Mouse (Mus musculus): Measurements from ENCODE around the gene Foxd3. TPM values are rescaled to one million over a fixed set of nuclear protein-coding genes. Genes with fewer than 3 reads are reported as not detected.
"Not testable (repeated sequence)": the region's sequence is repeated elsewhere in the genome, so short reads cannot be mapped to it uniquely, and the experiment has no call there.

Foxd3 gene
- polyA plus RNA-seq (2015; fragmentation: Nextera tagmentation; extraction: Ambion mirVana) = 0.05 TPM in 1 of 2 replicates, not detected in the other

DNA sequence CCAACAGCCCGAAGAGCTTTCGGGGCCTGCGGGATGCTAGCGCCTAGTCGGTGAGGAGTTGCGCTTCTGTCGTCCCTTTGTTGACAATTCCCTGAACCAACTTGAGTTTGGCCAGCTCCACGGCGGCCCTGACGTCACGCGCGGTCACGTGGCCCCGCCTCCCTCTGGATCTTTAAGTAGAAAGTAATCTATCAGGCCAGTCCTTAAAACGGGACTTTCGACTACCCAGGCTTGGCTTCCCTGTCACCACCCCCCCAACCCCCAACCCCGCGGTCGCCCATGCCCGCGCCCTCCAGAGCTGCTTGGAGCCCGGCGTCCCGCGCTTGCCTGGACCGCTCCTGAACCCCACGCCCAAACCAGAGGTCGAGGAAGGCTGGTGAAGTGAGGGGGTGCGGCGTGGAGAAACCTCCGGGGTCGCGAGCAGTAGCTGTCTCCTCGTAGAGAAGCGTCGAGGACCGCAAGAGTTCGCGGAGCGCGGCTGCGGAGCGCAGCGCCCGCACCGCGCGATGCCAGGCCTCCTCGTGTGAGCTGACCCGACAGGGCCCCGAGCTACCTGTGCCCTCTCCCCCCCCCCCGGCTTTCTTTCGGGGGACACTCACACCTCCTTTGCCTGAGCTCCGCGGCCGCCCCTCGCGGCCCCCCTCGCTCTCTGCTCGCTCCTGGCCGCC, at the start of gene Foxd3:
Foxd3 (plus strand) TSS at position 363 of the 668 bp plus-strand sequence.
- no peak for DNase-seq (ENCODE audit: low spot score)

DNA sequence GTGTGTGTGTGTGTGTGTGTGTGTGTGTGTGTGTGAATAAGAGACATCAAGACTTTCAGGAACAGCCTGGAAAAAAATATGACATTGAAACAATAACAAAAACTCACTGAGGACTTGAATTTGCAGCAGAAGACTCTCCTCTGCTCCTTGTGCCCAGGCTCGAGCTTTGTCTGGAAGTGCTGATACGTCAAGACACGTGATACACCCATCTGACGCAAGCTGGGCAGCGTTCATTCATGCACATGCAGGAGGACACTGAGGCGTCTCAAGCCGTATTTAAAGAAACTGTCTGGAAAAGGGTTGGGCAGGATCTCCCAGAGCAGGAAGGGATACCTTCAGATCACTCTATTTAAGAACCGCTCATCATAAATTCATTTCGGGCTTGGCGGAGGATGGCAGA, 43.9 kb upstream of the Foxd3 start:
- no peak for DNase-seq (ENCODE audit: low spot score)

DNA sequence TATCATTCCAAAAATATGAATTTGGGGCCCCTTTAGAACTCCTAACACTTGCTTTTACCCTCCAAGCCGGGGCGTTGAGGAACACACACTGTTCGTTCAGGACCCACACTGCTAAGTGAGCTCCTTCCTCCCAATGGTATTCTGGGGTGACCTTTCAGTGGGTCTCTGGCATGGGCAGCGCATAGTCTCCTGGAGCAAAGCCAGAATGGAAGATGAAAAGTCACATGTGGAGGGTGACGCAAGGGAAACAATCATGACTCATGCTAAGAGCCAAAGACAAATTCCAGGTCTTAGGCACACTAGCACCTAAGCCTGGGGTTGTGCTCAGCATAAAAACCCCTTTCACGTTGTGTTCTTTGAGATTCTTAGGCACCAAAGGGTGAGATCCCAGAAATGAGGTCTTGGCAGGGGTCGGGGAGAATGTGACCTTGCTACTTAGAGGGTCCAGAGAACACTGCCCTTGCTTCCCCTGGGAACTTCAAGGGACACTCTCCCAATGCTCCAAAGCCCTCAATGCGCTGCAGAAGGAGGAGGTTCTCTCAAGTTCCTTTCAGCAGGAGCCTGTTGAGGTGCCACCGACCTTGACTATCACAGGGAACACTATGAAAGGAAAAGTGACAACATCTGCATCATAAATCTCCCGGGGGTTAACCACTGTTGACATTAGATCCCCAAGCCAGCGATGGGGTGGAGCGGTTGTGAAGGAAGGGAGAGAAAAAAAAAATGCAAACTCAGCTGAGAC, 43.3 kb upstream of the Foxd3 start:
- no peak for DNase-seq (ENCODE audit: low spot score)

DNA sequence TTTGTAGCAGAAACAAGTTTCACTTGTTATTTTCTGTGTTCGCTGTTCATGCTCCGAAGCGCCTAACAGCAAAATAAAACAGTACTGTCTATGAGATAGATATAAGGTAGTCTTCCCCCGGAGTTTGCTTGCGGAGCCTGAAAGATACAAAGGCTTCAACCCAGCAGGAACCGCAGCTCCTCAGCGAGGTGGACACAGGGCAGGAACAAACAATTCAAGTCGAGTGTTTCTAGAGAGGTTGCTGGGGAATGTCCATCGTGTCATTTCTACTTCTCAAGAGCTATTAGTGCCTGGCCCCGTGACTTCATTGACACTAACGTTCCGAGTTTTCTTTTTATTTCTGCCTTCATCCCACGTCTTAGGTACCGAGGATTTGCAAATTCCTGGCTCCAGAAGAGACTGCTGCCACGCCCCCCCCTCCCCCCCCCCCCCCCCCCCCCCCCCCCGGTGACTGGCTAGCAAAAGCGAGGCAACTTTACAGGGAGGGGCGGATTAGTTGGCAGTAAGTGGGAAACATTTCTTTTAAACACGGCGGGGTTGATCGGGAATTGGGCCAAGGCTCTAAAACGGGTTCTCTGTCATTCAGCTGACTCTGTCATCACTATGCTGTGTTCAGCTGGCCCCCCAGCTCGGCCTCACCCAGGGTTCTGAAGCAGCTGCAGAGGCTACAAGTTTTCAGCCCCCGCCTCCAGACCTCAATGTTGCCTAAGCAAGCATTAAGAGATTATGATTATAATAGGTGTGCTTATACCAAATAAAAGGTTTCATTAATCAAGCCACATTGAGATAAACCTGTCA, 29.9 kb upstream of the Foxd3 start:
- DNase-seq (ENCODE audit: low spot score) = no peak

DNA sequence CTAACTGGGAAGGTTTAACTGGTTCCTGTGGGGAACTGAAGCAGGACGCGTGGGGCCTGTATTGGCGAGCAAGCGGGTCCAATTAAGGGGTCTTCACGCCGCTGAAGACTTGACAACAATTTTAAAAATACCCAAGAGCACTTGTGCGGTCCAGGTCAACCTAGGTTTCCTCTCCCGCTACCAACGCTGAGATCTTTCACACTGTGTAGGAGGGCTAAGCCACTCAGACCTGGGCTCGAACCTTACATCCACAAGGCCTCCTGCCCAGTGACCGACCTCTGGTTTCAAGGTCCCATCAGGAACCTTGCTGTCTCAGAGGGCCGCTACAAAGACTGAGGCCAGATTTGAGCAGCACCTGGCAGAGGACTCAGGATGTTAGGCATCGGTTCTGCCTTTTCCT, 29.0 kb upstream of the Foxd3 start:
- no peak for DNase-seq (ENCODE audit: low spot score)

DNA sequence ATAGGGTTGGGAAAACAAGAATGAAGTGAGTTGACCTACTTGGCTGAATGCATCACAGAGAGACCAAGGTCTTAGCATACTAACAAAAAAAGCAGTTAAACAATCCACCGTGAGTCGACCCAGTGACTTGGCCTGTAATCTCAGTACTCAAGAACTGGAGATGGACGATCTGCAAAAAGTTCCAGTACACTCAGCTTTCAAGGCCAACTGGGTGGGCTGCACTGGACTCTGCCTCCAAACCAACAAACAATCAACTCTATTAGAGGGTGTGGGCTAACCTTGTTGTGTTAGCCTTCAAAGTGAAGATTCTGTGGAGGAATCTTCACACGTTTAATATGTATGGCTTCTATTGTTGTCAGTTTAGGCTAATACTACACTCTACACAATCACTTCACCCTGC, 20.1 kb upstream of the Foxd3 start:
- no peak for DNase-seq (ENCODE audit: low spot score)

DNA sequence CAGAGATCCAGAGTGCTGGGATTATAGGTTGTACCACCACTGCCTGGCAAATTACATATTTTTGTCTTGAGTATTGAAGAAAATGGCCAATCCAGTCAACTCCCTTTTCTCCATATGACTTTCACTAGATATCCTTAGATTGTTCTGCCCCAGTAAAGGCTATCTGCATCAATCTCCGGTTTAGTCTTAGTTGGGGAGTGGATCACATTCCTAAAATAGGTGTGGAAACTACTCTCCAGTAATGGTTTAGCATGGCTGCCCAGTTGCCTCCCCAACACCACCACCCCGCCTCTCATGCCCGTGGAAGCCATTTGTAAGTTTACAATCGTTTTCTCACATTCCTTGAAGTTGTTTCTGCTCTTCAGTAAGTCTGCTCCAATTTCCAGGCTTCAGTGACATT, 19.4 kb upstream of the Foxd3 start:
- DNase-seq (ENCODE audit: low spot score) = no peak

DNA sequence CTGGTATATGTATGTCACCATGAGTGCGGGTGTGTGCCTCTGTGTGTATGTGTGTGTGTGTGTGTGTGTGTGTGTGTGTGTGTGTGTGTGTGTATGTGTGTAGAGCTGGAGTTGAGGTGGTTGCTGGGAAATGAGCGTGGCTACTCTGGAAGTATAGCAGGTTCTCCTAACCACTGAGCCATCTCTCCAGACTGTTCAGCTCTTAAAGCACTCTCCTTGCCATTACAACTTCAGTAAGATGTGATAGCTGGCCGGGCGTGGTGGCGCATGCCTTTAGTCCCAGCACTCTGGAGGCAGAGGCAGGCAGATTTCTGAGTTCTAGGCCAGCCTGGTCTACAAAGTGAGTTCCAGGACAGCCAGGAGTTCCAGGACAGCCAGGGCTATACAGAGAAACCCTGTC, 15.5 kb upstream of the Foxd3 start:
- DNase-seq (ENCODE audit: low spot score) = not testable (repeated sequence)

DNA sequence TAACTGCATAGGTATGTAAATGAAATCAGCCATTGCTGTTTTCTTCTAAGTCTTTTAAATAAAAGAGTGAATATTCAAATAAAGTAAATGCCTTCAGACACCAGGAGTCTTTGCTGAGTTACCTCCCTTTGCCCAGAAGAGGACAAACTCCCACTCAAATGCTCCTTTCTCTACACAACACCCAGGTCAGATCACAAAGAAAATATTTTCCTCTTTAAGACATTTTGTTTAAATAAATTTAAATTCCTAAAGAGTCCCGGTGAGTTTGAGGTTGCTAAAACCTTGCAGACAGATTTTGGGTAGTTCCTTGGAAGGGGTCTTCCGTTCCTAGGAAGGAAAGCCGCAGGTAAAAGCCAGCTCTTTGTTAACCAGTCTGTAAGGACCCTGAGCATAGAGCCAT, 14.2 kb upstream of the Foxd3 start:
- DNase-seq (ENCODE audit: low spot score) = no peak

DNA sequence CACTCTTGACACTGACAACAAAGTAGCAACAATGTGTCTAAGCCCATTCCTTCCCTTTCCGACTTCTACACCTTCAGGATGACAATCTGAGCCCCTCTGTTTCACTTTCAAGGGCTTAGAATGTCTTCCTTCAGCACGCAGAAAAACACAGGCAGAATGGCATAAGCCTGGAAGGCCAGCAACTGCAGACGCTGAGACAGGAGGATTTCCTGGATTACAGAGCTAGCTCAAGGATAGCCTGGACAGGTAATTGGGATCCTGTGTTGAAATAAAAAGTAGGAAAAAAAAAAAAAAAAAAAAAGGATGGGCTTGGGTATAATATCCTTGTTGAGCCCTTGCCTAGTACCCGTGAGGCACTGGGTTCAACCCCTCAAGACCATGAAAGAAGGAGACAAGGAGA, 10.5 kb upstream of the Foxd3 start:
- DNase-seq (ENCODE audit: low spot score) = no peak

DNA sequence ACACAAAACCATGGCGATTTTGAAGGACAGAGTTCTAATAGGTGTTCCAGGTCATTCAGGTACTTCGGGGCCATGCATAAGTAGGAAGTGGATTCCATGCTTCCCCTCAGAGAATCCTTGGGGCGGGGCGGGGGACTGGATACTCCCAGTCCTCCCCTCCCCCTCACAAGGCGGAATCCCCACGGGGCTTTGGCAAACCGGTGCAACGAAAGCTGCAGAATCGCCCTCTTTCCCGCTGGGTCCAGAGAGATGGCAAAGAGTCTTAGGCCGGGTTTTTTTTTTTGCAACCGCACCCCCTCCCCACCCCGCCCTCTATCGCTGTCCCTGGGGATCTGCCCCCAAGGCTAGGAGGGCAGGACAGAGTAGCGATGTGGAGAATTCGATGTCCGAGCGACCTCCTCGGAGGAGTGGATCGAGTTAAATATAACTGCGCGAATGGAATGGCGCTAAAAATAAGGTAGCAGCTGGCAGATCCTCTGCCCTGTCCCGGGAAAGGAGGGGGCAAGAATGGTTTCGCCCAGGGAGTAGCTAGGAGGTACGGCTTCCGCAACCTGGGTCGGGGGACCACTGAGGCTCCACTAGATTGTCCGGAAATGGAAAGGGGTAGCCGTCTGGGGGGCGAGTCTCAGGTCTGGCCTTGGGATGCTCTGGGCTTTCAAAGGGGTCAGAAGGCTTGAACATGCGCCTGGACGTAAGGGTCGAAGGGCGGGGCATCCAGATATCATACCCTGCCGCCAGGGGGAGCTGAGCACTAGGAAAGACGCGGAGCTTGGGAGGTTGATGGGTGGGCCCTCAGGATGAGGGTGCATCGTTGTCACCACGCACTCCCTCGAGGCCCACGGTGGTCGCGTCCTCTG, 5.8 kb upstream of the Foxd3 start:
- DNase-seq (ENCODE audit: low spot score) = no peak

DNA sequence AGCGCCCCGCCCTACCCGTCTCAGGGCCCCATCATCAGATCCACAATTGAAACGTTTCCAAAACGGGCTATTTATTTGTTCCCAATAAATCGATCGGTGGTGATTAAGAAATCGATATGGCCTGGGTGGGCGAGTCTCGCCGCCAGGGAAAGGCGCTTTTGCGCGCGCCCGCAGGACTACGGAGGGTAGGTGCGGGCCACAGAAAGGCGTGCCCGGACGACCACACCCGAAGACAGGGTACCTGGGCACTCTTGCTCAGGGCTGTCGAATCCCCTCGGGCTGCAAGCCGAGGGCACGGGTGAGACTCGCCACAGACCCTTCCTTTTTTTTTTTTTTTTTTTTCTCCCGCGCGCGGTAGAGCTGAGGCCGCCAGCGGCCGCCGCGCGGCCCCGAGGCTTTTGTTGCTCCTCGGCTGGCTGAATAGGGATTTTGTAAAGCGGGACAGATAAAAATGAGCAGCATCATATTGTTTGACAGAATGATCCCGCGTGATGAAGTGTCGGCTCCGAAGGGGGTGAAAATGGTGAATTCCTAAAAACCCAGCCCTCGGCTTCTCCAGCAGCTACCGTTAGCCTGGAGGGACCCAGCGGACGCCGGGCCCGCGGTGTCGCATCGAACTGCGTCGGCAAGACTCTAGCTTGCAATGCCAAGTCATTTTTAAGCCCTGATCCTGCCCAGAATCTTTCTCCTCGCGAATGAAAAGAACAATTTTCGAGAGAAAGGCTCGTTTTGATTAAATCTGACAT, 5.0 kb upstream of the Foxd3 start:
- no peak for DNase-seq (ENCODE audit: low spot score)

DNA sequence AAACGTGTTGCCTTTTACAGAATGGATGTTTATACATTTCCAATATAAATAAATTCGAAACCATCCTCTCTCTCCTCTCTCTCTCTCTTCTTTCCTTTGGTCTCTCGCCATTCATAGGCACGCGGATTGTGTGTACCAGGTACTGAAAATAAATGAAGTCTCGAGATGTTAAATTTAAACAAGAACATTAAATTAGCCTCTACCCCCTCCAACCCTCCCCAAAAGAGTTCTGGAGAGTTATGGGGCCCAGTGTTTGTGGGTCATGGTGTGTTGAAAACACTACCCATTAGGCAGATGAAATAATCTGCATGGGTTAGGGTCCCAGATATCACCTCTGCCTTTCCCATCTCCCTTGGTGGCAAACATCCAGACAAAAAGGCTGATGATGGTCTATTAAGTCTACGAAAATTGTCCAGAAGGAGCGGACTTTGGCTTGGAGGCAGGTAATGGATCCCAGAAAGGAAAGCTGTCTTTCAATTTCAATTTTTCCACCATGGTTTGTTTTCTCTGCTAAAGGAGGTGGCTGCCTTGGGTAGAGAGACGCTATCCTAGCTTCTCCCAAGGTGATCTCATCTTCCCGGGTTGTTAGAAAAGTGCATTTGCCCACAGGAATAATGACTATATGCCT, 4.2 kb upstream of the Foxd3 start:
- no peak for DNase-seq (ENCODE audit: low spot score)

DNA sequence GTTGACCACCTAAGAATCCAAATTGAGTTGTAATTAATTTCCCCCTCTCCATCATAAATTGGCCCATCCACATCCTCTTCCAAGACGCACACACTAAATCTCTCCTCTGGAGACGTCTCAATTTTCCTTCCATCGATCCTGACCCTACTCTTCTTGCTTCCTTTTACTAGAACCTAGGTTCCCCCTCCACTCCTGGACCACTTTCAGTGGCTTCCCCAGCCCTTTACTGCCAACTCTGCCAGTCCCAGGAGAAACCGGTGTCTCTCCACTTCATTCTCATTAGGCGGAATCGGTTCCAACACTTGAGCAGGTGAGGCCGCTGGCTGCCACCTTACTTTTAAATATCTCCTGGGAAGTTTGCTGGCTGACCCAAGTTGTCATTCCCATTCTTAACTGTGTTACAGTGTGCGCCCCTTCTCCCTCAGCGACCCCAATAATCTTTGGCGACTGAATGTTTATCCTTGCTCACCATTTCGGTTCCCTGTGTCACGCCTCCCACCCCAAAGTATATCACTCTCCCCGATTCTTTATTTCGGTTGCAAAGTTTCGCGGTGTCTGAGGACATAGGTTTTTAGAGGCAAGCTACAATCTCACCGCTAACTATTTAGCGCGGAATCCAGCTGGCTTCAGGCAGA, 3.4 kb upstream of the Foxd3 start:
- DNase-seq (ENCODE audit: low spot score) = no peak

DNA sequence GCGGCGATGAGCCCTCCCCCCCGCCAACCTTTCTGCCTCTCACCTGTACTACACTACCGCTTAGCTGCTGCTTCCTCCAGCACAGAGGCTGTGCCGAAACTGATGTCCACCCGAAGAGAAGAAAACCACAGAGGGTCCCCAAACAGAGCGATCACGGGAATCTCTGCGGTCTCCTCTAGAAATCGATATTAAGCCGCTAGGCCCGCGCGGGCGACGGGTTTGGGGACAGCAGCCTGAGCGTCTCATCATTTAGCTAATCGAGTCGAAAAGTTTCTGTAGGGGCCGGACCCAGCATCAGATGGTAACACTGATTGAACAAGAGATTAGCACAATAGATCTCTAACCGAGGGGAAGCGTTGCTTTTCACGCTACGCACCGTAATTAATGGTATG, 2.9 kb upstream of the Foxd3 start:
- no peak for DNase-seq (ENCODE audit: low spot score)

DNA sequence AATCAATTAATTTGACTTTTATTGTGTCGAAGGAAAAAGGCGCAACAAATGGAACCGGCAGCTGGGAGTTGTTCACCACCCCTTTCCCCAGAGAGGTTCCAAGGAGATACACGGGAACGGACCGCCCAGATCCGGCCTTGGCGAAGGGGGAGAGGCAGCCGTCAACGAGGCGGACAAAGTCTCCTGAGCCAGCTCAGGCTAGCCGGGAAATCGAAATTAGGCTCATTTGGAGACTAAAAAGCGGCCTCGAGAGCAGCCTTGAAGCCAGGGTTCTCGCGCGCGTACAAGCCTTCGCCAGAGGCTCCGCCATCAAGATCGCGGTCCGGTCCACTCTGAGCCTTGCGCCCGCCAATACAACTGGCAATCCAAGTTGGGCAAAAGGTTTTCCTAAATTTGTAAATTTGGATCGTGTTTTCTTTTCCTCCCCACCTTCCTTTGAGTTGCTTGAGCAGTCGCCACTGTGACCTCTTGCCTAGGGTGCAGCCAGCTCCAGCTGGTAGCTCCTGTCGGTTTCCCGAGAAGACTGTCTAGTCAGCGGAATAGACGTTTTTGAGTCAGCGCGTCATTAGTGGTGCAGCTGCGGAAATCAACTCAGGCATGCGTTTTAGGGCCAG, 2.4 kb upstream of the Foxd3 start:
- no peak for DNase-seq (ENCODE audit: low spot score)

DNA sequence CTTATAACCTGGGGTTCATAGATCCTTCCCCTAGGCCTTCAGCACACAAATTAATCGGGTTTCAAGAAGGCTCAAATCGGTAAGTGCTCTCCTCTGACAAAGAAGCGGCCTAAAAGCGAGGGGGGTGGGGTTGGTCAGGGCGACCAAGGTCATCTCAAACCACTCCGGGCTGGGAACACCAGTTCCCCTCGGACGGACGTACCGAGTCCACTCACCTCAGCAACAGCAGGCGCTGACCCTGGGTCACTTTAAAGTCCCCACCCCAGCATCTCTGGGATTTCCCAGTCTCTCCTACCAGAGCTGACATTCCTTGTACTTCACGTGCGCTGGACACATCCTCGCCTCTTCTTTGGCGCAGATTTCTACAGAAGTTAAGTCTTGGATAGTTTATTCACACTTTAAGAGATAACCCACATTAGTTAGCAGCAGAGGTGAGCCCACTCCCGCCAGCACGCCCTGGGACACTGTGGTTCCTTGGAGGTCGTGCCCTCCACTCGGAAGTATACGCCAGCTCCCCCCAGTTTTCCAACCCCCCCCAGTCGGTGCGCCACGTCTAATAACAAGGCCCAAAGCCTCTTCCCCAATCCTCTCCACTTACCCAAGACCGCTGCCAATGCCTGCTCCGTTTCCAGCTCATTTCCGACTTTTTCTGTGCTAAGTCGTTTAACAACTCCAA, 1.3 kb upstream of the Foxd3 start:
- no peak for DNase-seq (ENCODE audit: low spot score)

DNA sequence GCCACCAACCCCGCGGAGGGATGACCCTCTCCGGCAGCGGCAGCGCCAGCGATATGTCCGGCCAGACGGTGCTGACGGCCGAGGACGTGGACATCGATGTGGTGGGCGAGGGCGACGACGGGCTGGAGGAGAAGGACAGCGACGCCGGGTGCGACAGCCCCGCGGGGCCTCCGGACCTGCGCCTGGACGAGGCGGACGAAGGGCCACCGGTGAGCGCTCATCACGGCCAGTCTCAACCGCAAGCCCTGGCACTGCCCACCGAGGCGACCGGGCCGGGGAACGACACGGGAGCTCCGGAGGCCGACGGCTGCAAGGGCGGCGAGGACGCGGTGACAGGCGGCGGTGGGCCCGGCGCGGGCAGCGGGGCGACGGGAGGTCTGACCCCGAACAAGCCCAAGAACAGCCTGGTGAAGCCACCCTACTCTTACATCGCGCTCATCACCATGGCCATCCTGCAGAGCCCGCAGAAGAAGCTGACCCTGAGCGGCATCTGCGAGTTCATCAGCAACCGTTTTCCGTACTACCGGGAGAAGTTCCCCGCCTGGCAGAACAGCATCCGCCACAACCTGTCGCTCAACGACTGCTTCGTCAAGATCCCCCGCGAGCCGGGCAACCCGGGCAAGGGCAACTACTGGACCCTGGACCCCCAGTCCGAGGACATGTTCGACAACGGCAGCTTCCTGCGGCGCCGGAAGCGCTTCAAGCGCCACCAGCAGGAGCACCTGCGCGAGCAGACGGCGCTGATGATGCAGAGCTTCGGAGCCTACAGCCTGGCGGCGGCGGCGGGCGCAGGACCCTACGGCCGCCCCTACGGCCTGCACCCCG, 718 bp downstream of the Foxd3 start:
- DNase-seq (ENCODE audit: low spot score) = peak; percentile 27

All from thymus, postnatal 0 days (tissue).